Mouse (Mus musculus) liver, embryonic 11.5 days (tissue): ENCODE results near the gene Meiob. TPM values are rescaled to one million over a fixed set of nuclear protein-coding genes. Genes with fewer than 3 reads are reported as not detected.

Experiments
- ATAC-seq: fragments of 200-750 bp; cut with Nextera tagmentation; replicated peaks from 2 replicates; pipeline ENCODE4 v1.8.0; 2017; ENCODE audit warnings: moderate number of reproducible peaks, mild to moderate bottlenecking, moderate TSS enrichment, moderate library complexity; ENCODE audit not compliant: low FRiP score
- DNase-seq: peaks from one replicate; pipeline ENCODE4 v3.0.0-alpha.2; 2017; ENCODE audit warnings: low spot score
- H3K27ac ChIP-seq: fragments of 300-500 bp; sonication (generic); 2 replicates; pipeline ENCODE4 v1.5.1; 2014; ENCODE audit warnings: mild to moderate bottlenecking, low read depth, low read length, control low read depth
- H3K27me3 ChIP-seq: fragments of 300-500 bp; sonication (generic); replicated peaks from 2 replicates; pipeline ENCODE4 v1.6.1; 2014; ENCODE audit warnings: low read length, mixed read lengths; ENCODE audit not compliant: control insufficient read depth, insufficient read depth
- H3K36me3 ChIP-seq: fragments of 300-500 bp; sonication (generic); 2 replicates; pipeline ENCODE4 v1.6.1; 2014; ENCODE audit warnings: mild to moderate bottlenecking, low read length, moderate library complexity, mixed read lengths; ENCODE audit not compliant: control insufficient read depth, insufficient read depth
- H3K4me1 ChIP-seq: fragments of 300-500 bp; sonication (generic); replicated peaks from 2 replicates; pipeline ENCODE4 v1.6.1; 2014; ENCODE audit warnings: low read length, mixed read lengths; ENCODE audit not compliant: control insufficient read depth, insufficient read depth
- H3K4me2 ChIP-seq: fragments of 300-500 bp; sonication (generic); 2 replicates; pipeline ENCODE4 v1.6.1; 2014; ENCODE audit warnings: mild to moderate bottlenecking, control low read depth, moderate library complexity
- H3K4me3 ChIP-seq: fragments of 300-500 bp; sonication (generic); 2 replicates; pipeline ENCODE4 v1.5.1; 2014; ENCODE audit warnings: low read depth, low read length, control low read depth
- H3K9ac ChIP-seq: fragments of 300-500 bp; sonication (generic); 2 replicates; pipeline ENCODE4 v1.6.1; 2014; ENCODE audit warnings: low read depth, low read length, control low read depth
- H3K9me3 ChIP-seq: fragments of 300-500 bp; sonication (generic); 2 replicates; pipeline ENCODE4 v1.6.1; 2016; ENCODE audit warnings: low read length, inconsistent platforms, mixed read lengths; ENCODE audit not compliant: control insufficient read depth
- WGBS: fragments of 180-500 bp; shearing (Covaris S2); extraction: QIAGEN DNeasy Blood & Tissue Kit; methylation state at CpG from one replicate; pipeline ENCODE4 v1.1.7; 2014; 5-methylcytosine and 5-hydroxymethylcytosine counted together
- polyA plus RNA-seq: library from polyadenylated mRNA; unstranded; fragments of >200 nt; fragmentation: Nextera tagmentation; extraction: Ambion mirVana; gene quantifications from 2 replicates; pipeline ENCODE4 v1.2.1, GENCODE M21; 2014

Meiob gene
- polyA plus RNA-seq, 1 experiment from 2014 or later: 1.9 TPM

GRCm38 (mm10) chr17:24777073-24777472 lies 27.0 kb upstream of the Meiob start:
- 76% methylated on average over 2 of the region's 2 CpGs for WGBS
- DNase-seq (no peak), ATAC-seq (no peak)

DNA sequence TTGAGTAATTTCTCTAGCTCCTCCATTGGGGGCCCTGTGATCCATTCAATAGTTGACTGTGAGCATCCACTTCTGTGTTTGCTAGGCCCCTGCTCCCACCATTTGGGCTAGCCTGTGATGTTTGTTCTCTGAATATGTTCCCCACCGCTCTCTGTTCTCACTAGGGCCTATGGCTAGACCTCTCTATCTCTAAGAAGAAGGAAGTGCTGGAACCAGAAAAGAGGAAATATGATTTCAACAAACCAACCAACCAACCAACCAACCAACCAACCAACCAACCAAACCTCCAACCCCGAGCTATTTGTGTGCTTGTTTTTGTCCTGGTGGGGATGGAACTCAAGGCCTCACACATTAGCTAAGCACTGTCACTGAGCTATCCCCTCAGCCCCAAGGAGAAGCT lies 23.3 kb upstream of the Meiob start:
- H3K9ac ChIP-seq: no peak overlapping the region
- 61% methylated on average over 2 of the region's 2 CpGs for WGBS
- ATAC-seq: no peak

More at GRCm38 (mm10) chr17:24777073-24777472, 27.0 kb upstream of the Meiob start:
- Histone ChIP-seq H3K9ac (no peak overlapping the region), H3K36me3 (no peaks in the 10 kb centered on the region), H3K4me2 (no peak overlapping the region), H3K9me3 (no peaks in the 10 kb centered on the region), H3K27ac (no peak overlapping the region), H3K4me3 (no peak overlapping the region), H3K27me3 (no peaks in the 10 kb centered on the region), H3K4me1 (no peaks in the 10 kb centered on the region)

DNA sequence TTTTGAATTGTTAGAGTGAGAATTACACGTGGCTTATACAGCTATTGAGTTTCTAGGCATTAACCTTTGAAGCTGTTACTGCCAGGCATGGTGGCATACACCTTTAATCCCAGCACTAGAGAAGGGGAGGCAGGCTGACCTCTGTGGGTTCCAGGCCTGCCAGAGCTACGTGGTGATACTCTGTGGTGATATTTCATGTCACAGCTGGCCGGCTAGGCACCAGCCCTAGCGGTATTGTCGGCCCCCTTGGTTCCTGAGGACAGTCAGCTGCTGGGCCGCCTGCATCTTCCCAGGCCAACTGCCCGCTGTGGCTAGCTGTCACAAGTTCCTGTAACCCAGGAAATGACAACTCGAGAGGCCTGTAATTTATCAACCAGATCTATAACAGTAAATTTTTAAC lies 11.9 kb upstream of the Meiob start:
- H3K4me2 ChIP-seq: no peak overlapping the region
- H3K36me3 ChIP-seq: no peaks in the 10 kb centered on the region
- no peaks in the 10 kb centered on the region for H3K4me1 ChIP-seq
- no peak overlapping the region for H3K4me3 ChIP-seq
- H3K27me3 ChIP-seq: 0 out of 2 replicates have a peak, but pooled peaks cover 4% of the 10 kb centered on the region
- DNase-seq (no peak), ATAC-seq (no peak)
- H3K27ac ChIP-seq: no peak overlapping the region
- H3K9me3 ChIP-seq: no peaks in the 10 kb centered on the region
- no peak overlapping the region for H3K9ac ChIP-seq
- 38% methylated on average over 8 of the region's 8 CpGs for WGBS

More for the DNA sequence above, 23.3 kb upstream of the Meiob start:
- H3K27ac ChIP-seq: no peak overlapping the region
- DNase-seq: no peak
- H3K4me1 ChIP-seq: no peaks in the 10 kb centered on the region
- no peak overlapping the region for H3K4me2 ChIP-seq
- no peaks in the 10 kb centered on the region for H3K9me3 ChIP-seq
- no peaks in the 10 kb centered on the region for H3K27me3 ChIP-seq
- H3K4me3 ChIP-seq: no peak overlapping the region
- H3K36me3 ChIP-seq: no peaks in the 10 kb centered on the region

DNA sequence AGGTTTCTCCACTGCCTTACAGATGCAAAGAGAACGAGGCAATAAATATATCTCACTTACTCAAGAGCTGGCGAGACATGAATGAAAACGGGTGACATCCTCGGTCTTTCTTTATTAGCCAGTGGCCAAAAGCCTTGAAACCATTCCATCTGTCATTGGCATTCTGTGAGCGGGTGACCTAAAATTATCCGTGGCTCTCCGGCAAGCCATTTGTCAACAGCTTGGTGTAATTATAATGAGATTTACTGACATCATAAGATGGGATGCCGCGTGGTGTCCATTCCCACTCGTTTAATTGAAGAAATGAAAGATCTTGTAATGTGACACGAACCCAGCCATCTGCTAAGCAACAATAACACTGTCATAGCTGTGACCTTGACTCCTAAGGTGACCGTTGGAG lies 9.3 kb upstream of the Meiob start:
- Histone ChIP-seq H3K4me1 (no peaks in the 10 kb centered on the region), H3K4me2 (no peak overlapping the region), H3K9me3 (no peaks in the 10 kb centered on the region), H3K27me3 (0 out of 2 replicates have a peak, but pooled peaks cover 5% of the 10 kb centered on the region), H3K36me3 (no peaks in the 10 kb centered on the region), H3K9ac (no peak overlapping the region), H3K4me3 (no peak overlapping the region), H3K27ac (no peak overlapping the region)
- DNase-seq: no peak
- no peak for ATAC-seq
- WGBS: 77% methylated on average over 12 of the region's 12 CpGs

- no peak overlapping the region for H3K27ac ChIP-seq
- H3K4me2 ChIP-seq: no peak overlapping the region
- no peaks in the 10 kb centered on the region for H3K4me1 ChIP-seq
- H3K9ac ChIP-seq: no peak overlapping the region
- 48% methylated on average over 3 of the region's 3 CpGs for WGBS
- H3K36me3 ChIP-seq: no peaks in the 10 kb centered on the region
- H3K27me3 ChIP-seq: 0 out of 2 replicates have a peak, but pooled peaks cover 3% of the 10 kb centered on the region
- H3K4me3 ChIP-seq: no peak overlapping the region
- no peaks in the 10 kb centered on the region for H3K9me3 ChIP-seq
- no peak for DNase-seq
- no peak for ATAC-seq
Measured at GRCm38 (mm10) chr17:24796969-24797368, 7.1 kb upstream of the Meiob start.

GRCm38 (mm10) chr17:24798229-24798628 lies 5.9 kb upstream of the Meiob start:
- no peak overlapping the region for H3K9ac ChIP-seq
- H3K27ac ChIP-seq: no peak overlapping the region
- DNase-seq: no peak
- no peak overlapping the region for H3K4me2 ChIP-seq
- no peaks in the 10 kb centered on the region for H3K4me1 ChIP-seq
- no peaks in the 10 kb centered on the region for H3K9me3 ChIP-seq
- H3K4me3 ChIP-seq: no peak overlapping the region
- 58% methylated on average over 9 of the region's 9 CpGs for WGBS
- H3K27me3 ChIP-seq: 0 out of 2 replicates have a peak, but pooled peaks cover 3% of the 10 kb centered on the region
- ATAC-seq: no peak
- H3K36me3 ChIP-seq: no peaks in the 10 kb centered on the region

- DNase-seq (no peak), ATAC-seq (no peak)
- Histone ChIP-seq H3K4me3 (no peak overlapping the region), H3K27me3 (0 out of 2 replicates have a peak, but pooled peaks cover 3% of the 10 kb centered on the region), H3K36me3 (no peaks in the 10 kb centered on the region), H3K9me3 (no peaks in the 10 kb centered on the region), H3K27ac (no peak overlapping the region), H3K4me1 (peaks cover 2% of the 10 kb centered on the region; the same call in 1 of the 2 replicates), H3K9ac (no peak overlapping the region), H3K4me2 (no peak overlapping the region)
- 85% methylated on average over 4 of the region's 4 CpGs for WGBS
Measured at GRCm38 (mm10) chr17:24799476-24799875, 4.6 kb upstream of the Meiob start.

GRCm38 (mm10) chr17:24800524-24800923 lies 3.6 kb upstream of the Meiob start:
- no peaks in the 10 kb centered on the region for H3K9me3 ChIP-seq
- no peaks in the 10 kb centered on the region for H3K36me3 ChIP-seq
- H3K4me1 ChIP-seq: peaks cover 3% of the 10 kb centered on the region; the same call in 1 of the 2 replicates
- no peak overlapping the region for H3K4me2 ChIP-seq
- ATAC-seq (no peak), DNase-seq (no peak)
- WGBS: 55% methylated on average over 3 of the region's 3 CpGs
- H3K27ac ChIP-seq: no peak overlapping the region
- no peak overlapping the region for H3K4me3 ChIP-seq
- no peak overlapping the region for H3K9ac ChIP-seq
- H3K27me3 ChIP-seq: 0 out of 2 replicates have a peak, but pooled peaks cover 3% of the 10 kb centered on the region

- Histone ChIP-seq H3K27ac (no peak overlapping the region), H3K36me3 (no peaks in the 10 kb centered on the region), H3K4me1 (no peaks in the 10 kb centered on the region; the same call in 1 of the 2 replicates), H3K4me2 (no peak overlapping the region), H3K4me3 (no peak overlapping the region), H3K9me3 (no peaks in the 10 kb centered on the region), H3K9ac (no peak overlapping the region), H3K27me3 (0 out of 2 replicates have a peak, but pooled peaks cover 5% of the 10 kb centered on the region)
- ATAC-seq (no peak), DNase-seq (no peak)
- WGBS: 64% methylated on average over 3 of the region's 3 CpGs
Measured at GRCm38 (mm10) chr17:24811211-24811610, 7.1 kb downstream of the Meiob start.
